Mouse (Mus musculus): ENCODE data around the gene Nfasc. TPM values are rescaled to one million over a fixed set of nuclear protein-coding genes. Genes with fewer than 3 reads are reported as not detected.
A peak's percentile ranks its signal among the peaks of the same experiment; 100 is the strongest.

Nfasc gene
- total RNA-seq (2022), result 100 to 1,000 TPM; 143 to 162 (median 145) TPM

DNA sequence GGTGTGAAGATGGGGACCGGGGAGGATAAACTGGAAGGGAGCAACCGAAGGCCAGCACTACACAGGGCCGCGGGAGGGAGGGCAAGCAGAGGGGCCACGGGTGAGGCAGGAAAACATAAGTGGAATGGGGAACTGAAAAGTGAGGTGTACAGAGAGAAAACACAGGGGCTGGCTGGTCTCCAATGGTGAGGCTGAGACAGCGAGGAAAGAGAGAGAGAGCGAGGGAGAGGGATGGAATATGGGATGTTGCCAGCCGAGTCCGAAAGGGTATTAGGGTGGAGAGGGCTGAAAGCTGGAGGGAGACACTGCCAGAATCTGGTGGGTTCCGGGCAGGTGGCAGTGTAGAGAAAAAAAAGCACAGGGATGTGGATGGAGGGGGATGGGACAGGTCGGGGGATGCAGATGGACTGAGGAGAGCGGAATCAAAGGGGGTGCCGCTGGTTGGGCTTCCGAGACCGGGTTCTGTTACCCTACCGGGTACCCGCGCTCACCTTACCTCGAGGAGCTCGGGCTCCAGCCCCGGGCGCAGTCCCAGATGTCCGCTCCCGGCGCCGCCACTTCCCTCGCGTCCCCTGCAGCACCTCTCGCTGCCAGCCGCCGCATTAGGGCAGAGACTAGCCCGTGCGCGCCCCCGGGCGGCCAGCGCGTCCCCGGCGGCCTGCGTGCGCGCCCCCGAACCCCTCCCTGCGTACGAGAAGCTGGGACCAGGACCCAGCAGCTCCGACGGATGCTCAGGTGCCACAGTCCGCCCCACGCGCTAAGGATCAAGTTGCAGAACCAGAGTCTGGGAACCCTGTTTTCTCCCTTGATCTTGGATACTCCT is at the start of gene Nfasc:
Gene Nfasc, minus strand, starts transcription at position 623 of the 823 bp plus-strand sequence.
- DNase-seq (ENCODE audit: low spot score in 2 of 2), result peak; percentile 82 to 87

DNA sequence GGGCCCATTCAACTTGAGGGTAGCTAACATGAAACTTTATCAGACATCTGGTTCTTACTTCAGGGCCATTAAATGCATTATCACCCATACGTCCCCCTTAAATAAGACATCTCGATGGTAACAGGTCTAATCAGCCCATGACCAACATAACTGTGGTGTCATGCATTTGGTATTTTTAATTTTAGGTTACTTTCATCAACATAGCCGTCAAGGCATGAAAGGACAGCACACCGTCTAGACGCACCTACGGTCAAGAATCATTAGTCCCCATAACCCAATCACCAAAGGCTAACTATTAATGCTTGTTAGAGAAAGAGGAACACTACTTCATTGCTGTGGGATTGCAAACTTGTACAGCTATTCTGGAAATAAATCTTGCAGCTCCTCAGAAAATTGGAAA is 49.5 kb upstream of the Nfasc start:
- no peak for DNase-seq (ENCODE audit: low spot score in 2 of 2)

DNA sequence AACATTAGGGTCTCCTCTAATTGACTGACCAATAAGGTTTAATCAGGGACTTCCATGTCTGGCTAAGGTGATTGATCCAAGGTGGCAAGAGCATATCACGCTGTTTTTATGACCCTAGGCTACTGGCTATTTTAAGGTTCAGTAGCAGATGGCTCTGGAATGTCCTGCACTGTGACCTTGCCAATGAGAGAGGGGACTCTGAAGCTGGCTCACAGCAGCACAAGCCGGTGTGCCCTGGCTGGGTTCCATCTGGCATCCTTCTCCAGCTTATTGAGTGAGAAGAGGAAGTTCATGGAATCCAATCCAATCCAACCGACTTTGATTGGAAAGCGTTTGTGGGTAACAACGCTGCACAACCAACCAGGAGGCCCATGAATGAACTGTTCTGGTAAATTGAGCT is 45.3 kb upstream of the Nfasc start:
- DNase-seq (ENCODE audit: low spot score in 2 of 2), result no peak

DNA sequence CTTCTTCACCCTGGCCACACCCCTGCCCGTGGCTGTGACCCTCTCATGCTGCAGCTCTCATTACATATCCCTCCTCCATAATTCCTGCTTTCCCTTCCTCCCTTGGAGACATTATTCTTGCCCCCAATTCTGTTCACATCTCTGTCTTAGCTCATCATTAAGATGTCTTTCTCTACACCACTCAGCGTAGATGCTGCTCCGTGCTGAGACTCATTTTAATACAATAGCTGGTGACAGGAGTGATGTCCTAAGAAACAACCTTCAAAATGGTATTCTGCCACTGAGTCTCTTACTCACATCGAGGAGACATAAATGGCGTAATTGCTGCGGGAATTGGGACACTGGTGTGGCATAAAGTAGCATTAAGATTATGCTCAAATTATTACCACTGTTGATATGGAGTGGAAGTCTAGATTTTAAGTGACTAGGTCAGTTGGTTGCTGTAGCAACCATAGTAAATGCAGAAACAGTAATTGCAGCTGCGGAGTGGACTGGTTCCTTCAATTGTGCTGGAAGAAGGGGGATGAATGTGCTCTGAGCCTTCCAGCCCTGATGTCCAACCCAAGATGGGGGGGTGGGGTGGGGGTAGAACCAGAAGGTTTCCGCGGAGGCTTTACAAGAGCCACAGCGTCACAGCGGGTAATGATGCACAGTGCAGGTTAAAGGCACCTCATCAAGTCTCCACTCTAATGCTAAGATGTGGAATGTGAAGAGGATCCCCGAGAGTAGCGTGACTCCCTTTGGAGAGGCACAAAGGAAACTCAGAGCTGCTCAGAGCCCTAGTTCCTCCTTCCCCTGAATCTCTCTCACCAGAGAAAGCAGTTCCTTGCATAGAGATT is 40.2 kb upstream of the Nfasc start:
- no peak for DNase-seq (ENCODE audit: low spot score in 2 of 2)

DNA sequence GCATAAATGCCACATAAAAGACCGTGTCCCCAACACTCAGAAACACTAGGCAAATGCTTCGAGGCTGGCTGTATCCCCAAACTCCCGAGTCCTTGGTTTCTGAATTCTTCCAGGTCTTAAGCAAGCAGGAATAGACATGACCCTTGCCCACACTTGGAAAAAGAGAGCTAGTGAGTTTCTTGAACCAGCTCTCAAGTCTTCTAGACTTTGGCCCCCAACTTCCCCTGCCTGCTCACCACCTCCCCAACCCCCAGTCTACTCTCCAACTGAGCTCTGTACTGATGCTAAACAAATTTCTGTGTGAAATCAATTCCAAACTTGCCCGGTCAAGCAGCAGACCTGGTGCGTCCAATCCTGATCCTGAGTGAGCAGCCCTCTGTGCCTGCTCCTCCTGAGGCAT is 39.4 kb upstream of the Nfasc start:
- no peak for DNase-seq (ENCODE audit: low spot score in 2 of 2)

DNA sequence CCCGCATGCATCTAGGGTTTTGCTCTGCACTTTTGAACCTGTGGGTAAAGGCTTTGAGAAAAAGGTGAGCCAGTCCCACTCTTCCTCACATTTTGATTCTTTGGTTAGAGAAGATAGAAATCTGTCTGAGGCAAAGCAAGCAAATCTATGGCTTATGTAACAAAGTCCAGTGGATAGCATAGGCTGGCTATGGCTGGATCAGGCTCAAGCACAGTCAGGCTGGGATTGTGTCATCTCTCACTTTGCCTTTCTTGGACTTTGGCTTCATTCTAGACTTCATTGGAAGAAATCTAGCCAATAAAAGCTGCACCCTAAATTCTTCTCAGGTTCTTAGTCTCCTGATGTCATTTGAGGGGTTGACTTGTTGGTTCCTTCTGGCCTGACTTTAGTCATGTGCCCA is 38.7 kb upstream of the Nfasc start:
- no peak for DNase-seq (ENCODE audit: low spot score in 2 of 2)

DNA sequence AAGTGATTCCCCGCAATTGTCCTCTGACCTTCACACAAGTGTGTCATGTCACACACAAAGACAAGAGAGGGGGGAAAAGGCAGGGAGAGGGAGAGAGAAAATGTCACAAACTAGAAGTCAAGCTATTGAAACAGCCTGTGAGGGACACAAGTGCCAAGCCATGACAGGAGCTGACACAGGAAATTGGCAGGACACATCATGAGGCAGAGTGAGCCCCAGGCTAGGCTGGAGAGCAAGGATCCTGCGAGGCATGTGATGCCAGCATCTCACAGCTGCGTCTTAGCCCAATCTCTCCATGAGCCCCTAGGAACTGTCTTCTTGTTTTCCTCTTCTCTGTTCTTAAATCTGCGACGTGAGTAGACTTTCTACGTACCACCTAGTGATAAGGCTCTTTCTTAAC is 33.4 kb upstream of the Nfasc start:
- no peak for DNase-seq (ENCODE audit: low spot score in 2 of 2)

DNA sequence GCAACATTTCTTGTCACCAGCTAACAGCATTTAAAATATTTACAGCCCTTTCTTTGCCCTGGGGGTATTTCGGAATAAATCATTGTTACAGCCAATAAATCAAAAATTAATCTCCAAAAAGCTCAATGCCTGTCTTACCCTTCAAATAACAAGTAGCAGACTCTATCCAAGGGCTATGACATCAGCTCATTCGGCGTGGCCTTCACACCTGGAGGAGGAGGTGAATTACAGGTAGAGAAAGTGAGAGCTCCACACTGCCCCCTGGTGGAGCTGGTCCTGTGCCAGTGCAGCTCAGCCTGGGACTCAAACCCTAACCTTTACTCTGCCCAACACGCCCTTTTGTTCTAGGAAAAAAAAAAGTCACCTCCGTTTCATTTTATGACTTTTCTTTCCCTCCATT is 29.8 kb upstream of the Nfasc start:
- DNase-seq (ENCODE audit: low spot score in 2 of 2), result no peak

DNA sequence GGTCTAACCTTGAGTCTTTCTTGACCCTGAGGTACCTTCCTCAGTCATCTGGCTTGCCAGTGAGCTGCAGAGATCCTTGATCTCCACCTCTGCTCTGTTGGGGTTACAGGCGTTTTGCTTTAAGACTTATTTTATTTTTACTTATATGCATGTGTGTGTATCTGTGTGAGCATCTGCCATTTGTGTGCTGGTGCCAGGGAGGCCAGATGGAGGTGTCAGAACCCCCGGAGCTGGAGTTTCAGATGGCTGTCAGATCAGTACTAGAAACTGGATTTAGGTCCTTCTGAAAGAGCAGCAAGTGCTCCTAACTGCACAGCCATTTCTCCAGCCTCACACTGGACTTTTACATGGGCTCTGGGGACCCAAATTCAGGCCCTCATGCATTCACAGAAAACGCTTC is 28.0 kb upstream of the Nfasc start:
- no peak for DNase-seq (ENCODE audit: low spot score in 2 of 2)

DNA sequence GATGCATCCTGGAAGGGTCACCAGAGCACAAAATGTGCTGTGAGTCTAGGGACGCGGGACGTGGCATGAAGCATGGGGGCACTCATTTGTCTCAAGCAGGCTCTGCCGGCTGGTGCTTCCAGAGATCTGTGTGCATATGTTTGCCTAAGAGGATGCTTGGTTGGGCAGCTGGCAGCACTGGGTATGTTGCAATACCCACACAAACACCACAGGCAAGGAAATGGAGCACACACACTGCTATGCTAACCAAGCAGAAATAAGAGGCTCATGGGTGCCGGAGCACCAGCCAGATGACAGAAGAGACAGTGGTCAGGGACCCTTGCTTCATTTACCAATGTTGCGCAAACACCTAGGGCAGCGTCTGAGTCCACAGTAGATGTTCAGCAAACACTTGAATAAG is 25.8 kb upstream of the Nfasc start:
- DNase-seq (ENCODE audit: low spot score in 2 of 2), result no peak

DNA sequence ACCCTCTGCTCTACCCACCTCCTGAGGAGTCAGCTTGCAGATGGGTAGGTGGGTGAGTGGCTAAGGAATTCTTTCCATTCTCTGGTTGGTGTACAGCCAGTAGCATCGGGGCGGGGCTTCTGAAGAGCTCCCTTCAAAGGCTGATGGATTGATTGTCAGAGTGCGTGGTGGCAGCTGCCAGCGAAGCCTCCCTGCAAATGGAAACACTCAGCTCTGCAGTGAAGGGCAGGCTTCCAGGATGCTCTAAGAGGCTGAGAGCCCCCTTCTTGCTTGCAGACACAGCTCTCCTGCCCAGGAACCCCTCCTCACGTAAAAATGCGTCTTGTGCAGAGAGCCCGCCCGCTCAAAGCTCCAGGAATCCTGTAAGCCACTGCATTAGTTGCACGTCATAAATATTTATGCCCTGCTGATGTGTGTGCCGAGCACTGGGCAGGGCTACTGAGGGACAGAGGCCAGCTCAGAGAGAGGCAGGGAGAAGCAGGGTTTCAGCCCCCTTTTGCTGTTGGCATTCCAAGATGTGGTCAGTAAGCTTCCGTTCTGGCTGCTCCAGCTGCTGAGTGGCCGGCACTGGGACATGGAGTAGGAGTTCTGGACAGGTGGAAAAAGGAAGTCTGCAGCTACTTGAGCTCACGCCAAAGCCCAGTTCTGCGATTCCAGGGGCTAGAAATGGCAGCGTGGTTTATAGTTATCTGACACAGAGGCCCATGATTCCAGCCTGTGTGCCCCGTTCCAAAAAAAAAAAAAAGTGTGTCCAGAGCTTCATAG is 24.5 kb upstream of the Nfasc start:
- peak in 1 of 2 experiments; percentile 51 for DNase-seq (ENCODE audit: low spot score in 2 of 2)

DNA sequence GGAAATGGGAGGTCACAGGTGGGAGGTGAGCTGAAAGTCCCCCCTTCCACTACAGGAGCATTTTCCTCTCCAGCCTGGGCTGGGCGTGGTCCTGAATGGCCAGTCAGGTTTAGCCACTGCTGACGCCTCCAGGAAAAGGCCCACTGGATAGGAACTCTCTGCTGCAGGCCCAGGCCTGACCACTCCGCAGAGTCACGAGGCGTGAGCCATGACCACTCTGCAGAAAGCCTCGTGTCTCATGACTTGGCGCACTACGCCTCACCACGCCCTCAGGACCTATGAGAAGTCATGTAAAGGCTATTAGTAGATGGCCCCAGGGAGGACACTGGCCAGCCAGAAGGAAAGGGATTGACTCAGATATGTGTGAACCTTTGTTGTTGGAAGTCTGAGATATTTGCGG is 23.6 kb upstream of the Nfasc start:
- no peak for DNase-seq (ENCODE audit: low spot score in 2 of 2)

DNA sequence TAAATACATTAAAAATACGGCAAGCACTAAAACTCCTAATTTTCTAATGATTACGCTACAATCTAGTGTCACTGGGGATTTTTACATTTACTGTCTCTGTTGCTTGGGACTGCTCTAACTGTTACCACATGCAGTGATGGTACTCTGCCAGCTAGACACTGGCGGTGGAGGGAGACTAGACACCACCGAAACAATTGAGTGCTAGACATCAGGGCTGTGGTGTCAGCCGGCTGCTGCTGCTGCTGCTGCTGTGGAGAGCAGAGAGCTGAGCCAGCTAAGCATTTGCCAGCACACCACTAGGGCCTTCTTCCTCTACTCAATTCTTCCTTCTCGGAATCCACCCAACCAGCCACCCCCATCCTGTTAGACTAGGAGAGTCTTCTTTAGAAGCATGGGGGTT is 17.8 kb upstream of the Nfasc start:
- DNase-seq (ENCODE audit: low spot score in 2 of 2), result no peak

DNA sequence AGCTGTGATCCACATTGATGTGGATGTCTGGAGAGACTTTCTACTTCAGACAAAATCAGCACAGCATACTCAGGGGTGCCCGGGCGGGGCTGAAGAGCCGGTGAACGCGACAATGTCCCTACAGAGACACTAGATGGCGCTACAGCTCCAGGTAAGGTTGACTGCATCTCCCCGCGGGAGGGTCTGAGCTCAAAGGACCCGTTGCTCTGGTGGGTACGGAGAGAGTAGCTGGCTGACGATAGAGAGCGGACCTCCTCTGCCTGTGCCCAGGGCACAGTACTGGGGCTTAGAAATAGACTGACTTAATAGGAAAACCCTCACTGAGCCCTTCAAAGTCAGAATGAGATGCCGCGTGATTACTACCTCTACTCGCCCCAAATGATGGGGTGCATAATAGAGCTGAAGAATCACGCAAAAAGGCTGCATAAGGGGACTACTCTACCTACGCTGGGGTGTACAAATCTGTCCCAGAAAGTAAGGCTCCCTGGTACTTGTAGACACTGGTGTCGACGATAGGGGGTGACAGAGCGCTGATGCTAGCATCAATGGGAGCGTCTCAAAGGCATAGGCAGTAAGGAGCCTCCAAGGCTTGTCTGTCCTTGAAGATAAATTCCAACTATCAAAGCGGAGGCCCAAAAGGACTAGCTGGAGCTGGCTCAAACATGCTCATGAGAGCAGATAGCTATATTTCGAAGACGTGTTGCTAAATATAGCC is 17.2 kb upstream of the Nfasc start:
- peak; percentile 56 to 68 for DNase-seq (ENCODE audit: low spot score in 2 of 2)

DNA sequence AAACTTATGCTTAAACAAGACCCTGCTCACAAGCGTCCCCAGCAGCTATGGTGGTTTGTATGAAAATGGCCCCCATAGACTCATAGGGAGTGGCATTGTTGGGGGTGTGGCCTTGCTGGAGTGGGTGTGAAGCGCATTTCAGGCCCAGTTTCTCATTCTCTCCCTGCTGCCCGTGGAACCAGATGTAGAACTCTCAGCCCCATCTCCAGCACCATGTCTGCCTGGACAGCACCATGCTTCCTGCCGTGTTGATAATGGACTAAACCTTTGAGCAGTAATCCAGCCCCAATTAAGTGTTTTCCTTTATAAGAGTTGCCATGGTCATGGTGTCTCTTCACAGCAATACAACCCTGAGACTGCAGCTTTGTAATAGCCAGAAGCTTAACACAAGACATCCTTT is 13.6 kb upstream of the Nfasc start:
- no peak for DNase-seq (ENCODE audit: low spot score in 2 of 2)

DNA sequence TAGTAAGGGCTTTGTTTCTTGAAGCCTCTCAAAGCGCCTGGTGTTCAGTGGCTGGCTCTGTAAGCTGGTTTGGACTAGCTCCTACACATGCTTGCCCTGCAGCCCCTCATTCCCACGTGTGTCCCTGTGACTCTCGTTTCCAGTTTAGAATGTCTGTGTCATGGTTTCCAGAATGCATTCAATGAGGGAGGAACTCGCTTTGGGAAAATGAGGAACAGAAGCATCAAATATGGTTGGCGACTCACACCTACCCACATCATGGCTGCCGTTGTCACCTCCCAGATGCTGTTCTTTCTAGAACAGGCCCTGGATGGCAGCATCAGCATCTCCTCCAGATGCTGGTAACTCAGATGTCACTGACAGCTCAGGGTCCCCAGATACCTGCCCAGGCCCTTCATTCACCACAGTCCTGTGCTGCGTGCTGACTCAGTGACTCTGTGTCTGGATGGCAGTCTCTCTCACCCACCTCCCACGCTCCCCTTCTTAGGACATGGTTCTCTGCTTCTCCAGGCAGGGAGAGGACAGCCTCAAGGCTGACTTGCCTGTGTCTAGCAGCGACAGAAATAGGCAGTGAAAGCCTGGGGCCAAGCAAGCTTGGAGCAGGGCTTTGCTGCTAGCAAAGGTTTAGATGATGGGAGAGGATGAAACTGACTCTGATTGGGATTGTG is 7.8 kb upstream of the Nfasc start:
- DNase-seq (ENCODE audit: low spot score in 2 of 2), result peak in 1 of 2 experiments; percentile 37

DNA sequence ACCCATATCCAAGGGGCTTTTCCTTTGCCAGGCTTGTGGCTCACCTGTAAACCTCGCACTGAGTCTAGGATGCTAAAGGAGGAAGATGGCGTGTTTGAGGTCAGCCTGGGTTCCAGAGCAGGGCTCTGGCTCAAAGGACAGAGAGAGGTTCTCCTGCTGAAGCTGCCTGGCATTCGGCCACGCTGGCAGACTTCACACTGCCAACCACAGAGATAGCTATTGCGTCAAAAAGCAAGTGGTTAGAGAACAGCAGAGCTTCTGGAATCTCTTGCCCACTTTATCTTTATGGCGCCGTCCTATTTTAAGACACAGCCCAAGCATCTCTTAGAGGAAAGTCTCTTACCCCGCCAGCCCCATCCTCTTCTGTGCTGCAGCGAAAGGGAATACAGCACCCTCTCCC is 4.7 kb upstream of the Nfasc start:
- DNase-seq (ENCODE audit: low spot score in 2 of 2), result peak in 1 of 2 experiments; percentile 45

DNA sequence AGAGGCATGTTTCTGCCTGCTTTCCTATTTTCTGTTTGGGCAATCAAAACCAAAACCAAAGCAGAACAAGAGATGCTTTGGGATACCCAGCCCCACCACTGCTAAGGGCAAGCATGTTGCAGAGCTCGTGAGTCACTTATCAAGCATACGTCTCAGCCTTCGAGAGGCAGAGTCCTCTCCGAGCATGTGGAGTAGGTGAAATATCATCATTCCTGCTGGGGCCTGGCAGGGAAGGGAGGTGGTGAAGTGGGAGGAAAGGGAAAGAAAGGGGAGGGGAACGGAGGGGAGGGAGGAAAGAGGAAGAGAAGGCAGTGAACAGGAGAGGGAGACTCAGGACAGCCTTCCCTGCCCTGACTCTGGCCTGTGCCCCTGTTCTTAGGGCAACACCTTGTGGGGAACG is 4.0 kb upstream of the Nfasc start:
- DNase-seq (ENCODE audit: low spot score in 2 of 2), result no peak

DNA sequence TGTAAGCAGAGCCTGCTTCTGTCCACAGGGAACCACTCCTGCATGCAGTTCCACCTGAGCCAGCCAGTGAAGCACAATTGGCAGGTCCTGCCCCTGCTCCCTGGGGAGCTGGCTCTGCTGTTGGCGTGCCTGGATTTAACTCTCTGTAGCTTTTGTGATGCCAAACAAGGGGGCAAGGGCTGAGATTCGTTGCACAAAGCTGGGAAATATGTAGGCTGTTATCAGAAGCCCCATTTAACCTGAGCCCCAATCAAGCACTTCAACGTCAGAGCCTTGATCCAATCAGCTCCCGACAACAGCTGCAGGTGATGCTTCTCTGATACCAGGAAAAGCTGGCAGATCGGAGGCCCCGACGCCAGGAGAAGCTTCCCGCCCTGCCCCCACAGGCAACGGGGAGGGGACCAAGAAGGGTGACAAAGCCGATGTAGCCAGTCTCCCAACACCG is 2.5 kb downstream of the Nfasc start:
- DNase-seq (ENCODE audit: low spot score in 2 of 2), result peak; percentile 60 to 61

DNA sequence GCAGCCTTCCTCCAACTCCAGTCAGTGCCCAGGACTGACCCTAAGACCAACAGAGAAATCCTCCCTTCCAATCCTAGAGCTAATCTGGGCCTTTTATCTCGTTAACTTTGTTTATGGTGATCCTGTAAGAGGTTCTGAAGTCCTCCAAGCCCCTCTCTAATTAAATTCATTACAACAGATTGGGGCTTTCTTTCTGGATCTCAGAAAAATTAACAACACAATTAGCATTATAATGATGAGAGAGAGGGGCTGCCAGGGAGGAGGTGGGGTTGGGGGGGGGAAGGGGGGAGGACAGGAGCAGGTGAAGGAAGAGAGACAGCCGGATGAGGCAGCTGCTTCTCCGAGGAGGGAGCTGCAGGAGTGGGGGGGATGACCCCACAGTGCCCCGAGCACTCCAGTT is 5.4 kb downstream of the Nfasc start:
- DNase-seq (ENCODE audit: low spot score in 2 of 2), result no peak
